Mouse (Mus musculus) midbrain, embryonic 15.5 days (tissue): Measurements from ENCODE around the gene Polr1d. TPM values are rescaled to one million over a fixed set of nuclear protein-coding genes. Genes with fewer than 3 reads are reported as not detected.
A peak's percentile ranks its signal among the peaks of the same experiment; 100 is the strongest.

Source experiments
- ATAC-seq: fragments of 200-750 bp; cut with Nextera tagmentation; replicated peaks from 2 replicates; pipeline ENCODE4 v1.8.0; 2017; ENCODE audit warnings: moderate TSS enrichment
- H3K27ac ChIP-seq: fragments of 300-500 bp; sonication (generic); 2 replicates; pipeline ENCODE4 v1.5.1; 2015; ENCODE audit warnings: mild to moderate bottlenecking, inconsistent platforms
- H3K27me3 ChIP-seq: fragments of 300-500 bp; sonication (generic); replicated peaks from 2 replicates; pipeline ENCODE4 v1.6.1; 2015; ENCODE audit warnings: inconsistent platforms
- H3K36me3 ChIP-seq: fragments of 300-500 bp; sonication (generic); replicated peaks from 2 replicates; pipeline ENCODE4 v1.6.1; 2015; ENCODE audit warnings: inconsistent platforms
- H3K4me1 ChIP-seq: fragments of 300-500 bp; sonication (generic); 2 replicates; pipeline ENCODE4 v1.6.1; 2015; ENCODE audit warnings: inconsistent platforms
- H3K4me2 ChIP-seq: fragments of 300-500 bp; sonication (generic); 2 replicates; pipeline ENCODE4 v1.6.1; 2015; ENCODE audit warnings: inconsistent platforms, mild to moderate bottlenecking, moderate library complexity
- H3K4me3 ChIP-seq: fragments of 300-500 bp; sonication (generic); 2 replicates; pipeline ENCODE4 v1.5.1; 2015; ENCODE audit warnings: mild to moderate bottlenecking, inconsistent platforms
- H3K9ac ChIP-seq: fragments of 300-500 bp; sonication (generic); 2 replicates; pipeline ENCODE4 v1.6.1; 2015; ENCODE audit warnings: mild to moderate bottlenecking, inconsistent platforms
- H3K9me3 ChIP-seq: fragments of 300-500 bp; sonication (generic); 2 replicates; pipeline ENCODE4 v1.6.1; 2016; ENCODE audit warnings: inconsistent platforms
- WGBS: fragments of 180-500 bp; shearing (Covaris S2); methylation state at CpG from one replicate; pipeline ENCODE4 v1.1.7; 2015; ENCODE audit warnings: mixed read lengths; 5-methylcytosine and 5-hydroxymethylcytosine counted together
- polyA plus RNA-seq: library from polyadenylated mRNA; unstranded; fragments of >200 nt; fragmentation: Nextera tagmentation; extraction: Ambion mirVana; gene quantifications from 2 replicates; pipeline ENCODE4 v1.2.1, GENCODE M21; 2015

The Polr1d gene
- polyA plus RNA-seq: 95.6 and 96.5 TPM in 2 replicates

DNA sequence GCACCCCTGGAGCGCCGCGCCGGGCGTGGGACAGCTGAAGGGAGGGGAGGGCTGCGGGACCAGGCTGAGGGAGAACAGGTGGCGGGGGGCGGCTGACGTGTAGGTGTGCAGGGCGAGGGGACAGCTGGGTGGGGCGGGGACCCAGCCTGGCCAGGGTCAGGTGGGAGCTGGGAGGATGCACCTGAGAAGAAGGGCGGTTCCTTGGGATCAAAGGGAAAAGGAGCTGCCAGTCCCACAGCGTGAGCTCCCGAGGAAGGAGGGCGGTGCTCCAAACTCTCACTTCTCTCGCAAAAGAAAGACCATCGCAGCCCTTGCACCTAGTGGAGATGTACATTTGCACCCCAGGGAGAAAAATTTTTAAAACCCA is at the start of gene Polr1d:
TSS of gene Polr1d (plus strand) at position 252 of the 367 bp plus-strand sequence.
- no peak for ATAC-seq
- Histone ChIP-seq H3K4me3 (peak within 1 kb of the TSS; percentile 70), H3K4me2 (peak within 1 kb of the TSS; percentile 94), H3K9ac (peak within 1 kb of the TSS; percentile 79), H3K4me1 (peaks cover 21% of the 10 kb centered on the region), H3K27ac (peak within 1 kb of the TSS; percentile 86), H3K9me3 (no peaks in the 10 kb centered on the region), H3K27me3 (no peaks in the 10 kb centered on the region), H3K36me3 (no peaks in the 10 kb centered on the region)
- WGBS: under 1% methylated on average over 17 of the region's 17 CpGs

DNA sequence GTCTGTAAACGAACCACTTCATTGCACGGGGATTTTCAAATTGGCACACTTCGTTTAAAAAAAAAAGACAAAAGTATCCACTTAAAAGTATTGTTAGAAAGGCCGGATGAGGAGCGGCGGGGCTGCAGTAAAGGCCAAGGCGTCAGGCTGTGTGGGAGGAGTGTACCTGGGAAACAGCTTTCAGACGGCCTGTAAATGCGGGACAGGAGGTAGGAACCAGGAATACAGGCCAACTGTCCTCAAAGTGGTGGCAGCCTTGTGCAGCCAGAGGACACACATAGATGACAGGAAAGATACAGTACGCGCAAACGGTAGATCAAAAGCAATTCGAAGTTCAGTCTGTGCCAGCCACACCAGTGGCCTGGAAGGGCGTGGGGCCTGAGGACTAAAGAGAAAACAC is 45.6 kb upstream of the Polr1d start:
- ATAC-seq: no peak
- H3K36me3 ChIP-seq: no peaks in the 10 kb centered on the region
- H3K27me3 ChIP-seq: no peaks in the 10 kb centered on the region
- no peak overlapping the region for H3K4me2 ChIP-seq
- no peak overlapping the region for H3K4me3 ChIP-seq
- WGBS: 83% methylated on average over 14 of the region's 14 CpGs
- H3K9me3 ChIP-seq: no peaks in the 10 kb centered on the region
- no peak overlapping the region for H3K9ac ChIP-seq
- no peaks in the 10 kb centered on the region for H3K4me1 ChIP-seq
- no peak overlapping the region for H3K27ac ChIP-seq

DNA sequence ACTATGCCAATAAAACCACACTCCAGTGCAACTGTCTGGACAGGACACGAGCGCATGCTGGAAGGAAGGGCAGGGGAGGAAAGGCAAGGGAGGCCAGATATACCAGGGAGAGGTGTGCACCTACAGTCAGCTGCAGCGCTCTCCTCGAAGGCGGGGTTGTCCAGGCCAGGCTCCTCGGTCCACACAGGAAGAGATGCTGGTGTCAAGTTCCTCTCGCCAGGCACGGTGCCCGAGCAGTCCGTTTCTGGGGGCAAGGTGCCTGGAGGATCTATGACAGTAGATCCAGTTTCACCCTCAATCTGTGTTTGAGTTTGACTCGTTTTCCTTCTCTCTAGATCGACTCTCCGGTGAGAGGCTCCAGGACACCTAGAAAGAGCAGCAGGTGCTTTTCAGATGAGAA is 43.7 kb upstream of the Polr1d start:
- Histone ChIP-seq H3K9ac (no peak overlapping the region), H3K27ac (no peak overlapping the region), H3K4me1 (no peaks in the 10 kb centered on the region), H3K36me3 (no peaks in the 10 kb centered on the region), H3K4me3 (no peak overlapping the region), H3K4me2 (no peak overlapping the region), H3K9me3 (no peaks in the 10 kb centered on the region), H3K27me3 (no peaks in the 10 kb centered on the region)
- WGBS: 95% methylated on average over 13 of the region's 13 CpGs
- no peak for ATAC-seq

- no peak for ATAC-seq
- no peaks in the 10 kb centered on the region for H3K4me1 ChIP-seq
- H3K9ac ChIP-seq: no peak overlapping the region
- no peak overlapping the region for H3K4me3 ChIP-seq
- no peak overlapping the region for H3K27ac ChIP-seq
- no peak overlapping the region for H3K4me2 ChIP-seq
- WGBS: 58% methylated on average over 12 of the region's 12 CpGs
- H3K36me3 ChIP-seq: no peaks in the 10 kb centered on the region
- H3K9me3 ChIP-seq: no peaks in the 10 kb centered on the region
- H3K27me3 ChIP-seq: no peaks in the 10 kb centered on the region
Measured at GRCm38 (mm10) chr5:147034283-147034682, 42.6 kb upstream of the Polr1d start.

DNA sequence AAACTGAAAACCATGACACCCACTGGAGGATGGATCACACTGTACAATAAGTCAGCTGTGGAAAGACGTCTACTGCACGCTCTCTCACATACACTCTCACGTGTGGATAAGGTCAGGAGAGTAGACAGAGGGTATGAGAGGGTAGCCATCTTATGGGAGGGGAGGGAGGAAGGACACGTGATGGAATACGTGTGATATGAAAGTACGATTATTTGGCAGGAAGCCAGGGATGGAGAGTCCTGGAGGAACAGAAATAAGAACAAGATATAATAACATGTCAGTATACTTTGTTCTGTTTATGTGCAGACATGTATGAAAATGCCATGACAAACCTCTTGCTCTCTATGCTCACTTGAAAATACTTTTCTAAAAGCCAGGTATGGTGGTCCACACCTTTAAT is 41.5 kb upstream of the Polr1d start:
- no peak overlapping the region for H3K27ac ChIP-seq
- no peak overlapping the region for H3K4me3 ChIP-seq
- no peaks in the 10 kb centered on the region for H3K4me1 ChIP-seq
- 81% methylated on average over 6 of the region's 6 CpGs for WGBS
- H3K36me3 ChIP-seq: no peaks in the 10 kb centered on the region
- no peak overlapping the region for H3K4me2 ChIP-seq
- H3K27me3 ChIP-seq: no peaks in the 10 kb centered on the region
- no peak for ATAC-seq
- no peaks in the 10 kb centered on the region for H3K9me3 ChIP-seq
- no peak overlapping the region for H3K9ac ChIP-seq

DNA sequence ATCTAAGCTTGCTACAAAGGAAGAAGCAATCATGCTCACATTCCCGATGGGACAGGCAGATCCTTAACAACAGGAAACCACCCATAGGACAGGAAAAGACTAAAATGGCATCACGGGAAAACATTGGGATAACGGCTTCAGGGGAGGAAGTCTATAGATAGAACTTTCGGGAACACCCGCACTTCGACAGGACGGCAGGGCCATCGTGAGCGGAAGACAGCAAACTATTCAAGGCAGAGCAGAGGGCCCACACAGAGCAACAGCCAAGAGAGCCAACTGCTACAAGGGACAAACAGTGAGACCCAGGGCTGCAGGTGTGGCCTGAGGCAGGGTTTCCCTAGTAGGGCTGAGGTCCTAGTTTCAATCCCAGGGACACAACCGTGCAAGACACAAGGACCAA is 40.8 kb upstream of the Polr1d start:
- WGBS: 86% methylated on average over 10 of the region's 10 CpGs
- Histone ChIP-seq H3K9me3 (no peaks in the 10 kb centered on the region), H3K4me1 (no peaks in the 10 kb centered on the region), H3K36me3 (no peaks in the 10 kb centered on the region), H3K9ac (no peak overlapping the region), H3K27me3 (no peaks in the 10 kb centered on the region), H3K4me3 (no peak overlapping the region), H3K27ac (no peak overlapping the region), H3K4me2 (no peak overlapping the region)
- ATAC-seq: no peak

GRCm38 (mm10) chr5:147036661-147037060 is 40.2 kb upstream of the Polr1d start:
- Histone ChIP-seq H3K27ac (no peak overlapping the region), H3K27me3 (no peaks in the 10 kb centered on the region), H3K9me3 (no peaks in the 10 kb centered on the region), H3K36me3 (no peaks in the 10 kb centered on the region), H3K4me1 (no peaks in the 10 kb centered on the region), H3K9ac (no peak overlapping the region), H3K4me2 (no peak overlapping the region), H3K4me3 (no peak overlapping the region)
- 91% methylated on average over 5 of the region's 5 CpGs for WGBS
- ATAC-seq: no peak

DNA sequence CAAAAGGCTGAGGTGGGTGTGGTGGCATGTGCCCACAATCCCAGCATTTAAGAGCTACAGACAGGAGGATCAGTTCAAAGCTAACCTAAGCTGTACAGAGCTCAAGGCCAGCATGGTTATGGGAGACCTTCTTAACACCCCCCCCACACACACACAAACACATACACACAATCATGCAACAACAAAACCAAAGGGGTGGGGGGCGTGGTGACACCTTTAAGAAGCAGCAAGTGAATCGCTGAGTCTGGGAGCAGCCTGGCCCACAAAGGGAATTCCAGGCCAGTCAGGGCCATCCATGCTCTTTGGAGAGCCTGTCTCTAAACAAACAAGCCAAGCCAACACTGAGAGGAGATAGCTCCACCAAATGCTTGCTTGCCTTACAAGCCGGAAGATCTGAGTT is 39.2 kb upstream of the Polr1d start:
- 76% methylated on average over 3 of the region's 3 CpGs for WGBS
- no peaks in the 10 kb centered on the region for H3K36me3 ChIP-seq
- H3K27me3 ChIP-seq: no peaks in the 10 kb centered on the region
- H3K9ac ChIP-seq: no peak overlapping the region
- no peak overlapping the region for H3K4me2 ChIP-seq
- no peaks in the 10 kb centered on the region for H3K9me3 ChIP-seq
- no peak overlapping the region for H3K4me3 ChIP-seq
- no peak overlapping the region for H3K27ac ChIP-seq
- no peak for ATAC-seq
- H3K4me1 ChIP-seq: peaks cover 9% of the 10 kb centered on the region; the same call in 1 of the 2 replicates

DNA sequence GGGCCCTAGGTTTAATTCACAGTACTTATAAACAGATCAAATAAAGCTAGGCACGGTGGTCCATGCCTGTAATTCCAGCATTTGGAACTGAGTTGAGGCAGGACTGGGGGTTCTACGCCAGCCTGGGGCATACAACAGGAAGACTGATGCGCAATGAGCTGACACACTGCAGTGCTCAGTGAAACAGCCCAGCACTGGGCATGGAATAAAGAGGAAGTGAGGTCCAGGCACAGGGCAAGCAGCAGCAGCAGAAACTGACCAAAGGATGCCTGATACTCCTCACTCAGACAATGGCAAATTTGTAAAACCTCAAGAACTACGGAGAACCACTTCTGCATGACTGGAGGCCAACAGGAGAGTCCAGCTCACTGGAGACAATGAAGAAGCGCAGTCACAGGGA is 37.5 kb upstream of the Polr1d start:
- H3K4me1 ChIP-seq: peaks cover 15% of the 10 kb centered on the region
- H3K9me3 ChIP-seq: no peaks in the 10 kb centered on the region
- H3K4me3 ChIP-seq: no peak overlapping the region
- H3K9ac ChIP-seq: no peak overlapping the region
- no peaks in the 10 kb centered on the region for H3K27me3 ChIP-seq
- WGBS: 85% methylated on average over 5 of the region's 5 CpGs
- no peak overlapping the region for H3K27ac ChIP-seq
- no peak overlapping the region for H3K4me2 ChIP-seq
- no peak for ATAC-seq
- no peaks in the 10 kb centered on the region for H3K36me3 ChIP-seq

- 0 out of 2 replicates have a peak, but pooled peaks have one; percentile 25 for ATAC-seq
- Histone ChIP-seq H3K27me3 (no peaks in the 10 kb centered on the region), H3K9ac (no peak overlapping the region), H3K4me2 (no peak overlapping the region), H3K4me3 (no peak overlapping the region), H3K27ac (no peak overlapping the region), H3K4me1 (peaks cover 15% of the 10 kb centered on the region), H3K36me3 (no peaks in the 10 kb centered on the region), H3K9me3 (no peaks in the 10 kb centered on the region)
- WGBS: 73% methylated on average over 40 of the region's 40 CpGs
Measured at GRCm38 (mm10) chr5:147041965-147042937, 34.6 kb upstream of the Polr1d start.

- no peak overlapping the region for H3K9ac ChIP-seq
- WGBS: 68% methylated on average over 15 of the region's 15 CpGs
- H3K4me3 ChIP-seq: no peak overlapping the region
- no peaks in the 10 kb centered on the region for H3K9me3 ChIP-seq
- peaks cover 15% of the 10 kb centered on the region for H3K4me1 ChIP-seq
- H3K27me3 ChIP-seq: no peaks in the 10 kb centered on the region
- ATAC-seq: no peak
- H3K27ac ChIP-seq: 0 out of 2 replicates have a peak overlapping the region, but pooled peaks have one; percentile 21
- no peak overlapping the region for H3K4me2 ChIP-seq
- no peaks in the 10 kb centered on the region for H3K36me3 ChIP-seq
Measured at GRCm38 (mm10) chr5:147043240-147043844, 33.5 kb upstream of the Polr1d start.

- ATAC-seq: no peak
- no peak overlapping the region for H3K27ac ChIP-seq
- H3K9ac ChIP-seq: no peak overlapping the region
- H3K4me2 ChIP-seq: no peak overlapping the region
- no peaks in the 10 kb centered on the region for H3K9me3 ChIP-seq
- WGBS: 66% methylated on average over 11 of the region's 11 CpGs
- no peak overlapping the region for H3K4me3 ChIP-seq
- H3K36me3 ChIP-seq: no peaks in the 10 kb centered on the region
- no peaks in the 10 kb centered on the region for H3K27me3 ChIP-seq
- H3K4me1 ChIP-seq: peaks cover 15% of the 10 kb centered on the region
Measured at GRCm38 (mm10) chr5:147045311-147045710, 31.5 kb upstream of the Polr1d start.
